Comparison of ENCODE assay signal across 8 mouse cellular contexts in the genomic region with DNA sequence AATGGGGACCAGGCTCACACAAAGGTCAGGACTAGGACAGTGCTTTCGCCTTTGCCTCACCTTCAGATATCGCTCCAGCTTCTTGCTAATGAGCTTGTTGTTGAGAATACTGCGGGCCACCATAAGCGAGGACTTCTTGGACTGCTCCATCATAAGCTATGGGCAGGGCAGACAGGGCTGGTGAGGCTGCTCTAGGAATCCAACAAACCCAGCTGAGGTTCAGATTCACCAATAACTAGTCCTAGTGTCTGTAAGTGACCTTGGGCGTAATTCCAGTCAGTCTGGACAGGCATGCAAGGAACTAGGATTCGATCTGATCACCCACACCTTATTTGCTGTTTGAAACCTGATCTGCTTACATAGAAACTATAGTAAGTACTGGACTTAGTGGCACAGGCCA. TPM values are rescaled to one million over a fixed set of nuclear protein-coding genes. Genes with fewer than 3 reads are reported as not detected.
DNase-seq lines count a peak whose midpoint lies in the region; ATAC-seq and TF ChIP-seq lines count a peak whose summit lies in the region.

No protein-coding gene starts in this region.

- no peak for TF ChIP-seq POLR2A in bone marrow macrophage, adult 2 months (IDR thresholded peaks at IDR 0.05; ENCODE audit: borderline replicate concordance, low read depth, low read length)

- no peak for ATAC-seq in heart, postnatal 0 days (ENCODE audit: insufficient read depth, low read depth)
- no peak for ATAC-seq in liver, embryonic 16.5 days (ENCODE audit: low read depth)

- H3K36me3 ChIP-seq in heart, postnatal 0 days (replicated peaks; ENCODE audit: control insufficient read depth, insufficient read depth, low read length), result peaks cover 45% of the 10 kb centered on the region
- H3K36me3 ChIP-seq in liver, embryonic 16.5 days (ENCODE audit: control insufficient read depth, insufficient read depth), result peaks cover 21% of the 10 kb centered on the region

- H3K4me2 ChIP-seq in heart, postnatal 0 days (ENCODE audit: low read depth, low read length), result peak overlapping the region; percentile 92
- H3K4me2 ChIP-seq in liver, embryonic 16.5 days (ENCODE audit: low read depth, low read length), result peak overlapping the region; percentile 96

- 11% methylated on average over 6 of the region's 6 CpGs for WGBS in heart, postnatal 0 days
- WGBS in liver, embryonic 16.5 days (ENCODE audit: insufficient replicate concordance), result 21% methylated on average over 6 of the region's 6 CpGs

- H3K27me3 ChIP-seq in heart, postnatal 0 days (ENCODE audit: control insufficient read depth, insufficient read depth, low read length), result no peaks in the 10 kb centered on the region
- H3K27me3 ChIP-seq in liver, embryonic 16.5 days (ENCODE audit: control insufficient read depth, insufficient read depth, low read depth, low read length), result no peaks in the 10 kb centered on the region

- TF ChIP-seq CTCF in bone marrow macrophage, adult 2 months (IDR thresholded peaks at IDR 0.05; ENCODE audit: low read depth, low read length), result no peak
- TF ChIP-seq CTCF in heart, postnatal 0 days (IDR thresholded peaks at IDR 0.05; ENCODE audit: low read depth), result no peak

- DNase-seq in kidney, adult 8-10 months, result peak; percentile 21 to 26
- DNase-seq in kidney, postnatal 25 days, result no peak
- no peak for DNase-seq in heart, postnatal 0 days (ENCODE audit: low spot score)
- no peak for DNase-seq in T-cell, adult 2 months (ENCODE audit: low spot score)
- no peak for DNase-seq in frontal cortex, postnatal 14 days (ENCODE audit: low spot score in 2 of 2)
- DNase-seq in ovary, postnatal 36 days (ENCODE audit: low spot score), result no peak

- peaks cover 8% of the 10 kb centered on the region for H3K4me1 ChIP-seq in bone marrow macrophage, adult 2 months (ENCODE audit: control insufficient read depth, insufficient read depth, low read length)
- peaks cover 20% of the 10 kb centered on the region for H3K4me1 ChIP-seq in heart, postnatal 0 days (ENCODE audit: control insufficient read depth, insufficient read depth)
- peaks cover 29% of the 10 kb centered on the region for H3K4me1 ChIP-seq in liver, embryonic 16.5 days (ENCODE audit: control insufficient read depth, low read depth, low read length)

- peak overlapping the region; percentile 68 for H3K9ac ChIP-seq in heart, postnatal 0 days (replicated peaks; ENCODE audit: low read depth, low read length)
- peak overlapping the region; percentile 88 for H3K9ac ChIP-seq in liver, embryonic 16.5 days (ENCODE audit: low read depth, low read length)

- H3K9me3 ChIP-seq in heart, postnatal 0 days (replicated peaks; ENCODE audit: control insufficient read depth, low read length), result no peaks in the 10 kb centered on the region
- no peaks in the 10 kb centered on the region for H3K9me3 ChIP-seq in liver, embryonic 16.5 days (replicated peaks; ENCODE audit: control insufficient read depth, low read length)

- peak overlapping the region; percentile 69 for H3K4me3 ChIP-seq in bone marrow macrophage, adult 2 months (ENCODE audit: insufficient read depth, low read length)
- peak overlapping the region; percentile 78 for H3K4me3 ChIP-seq in heart, postnatal 0 days (ENCODE audit: low read depth, low read length)
- peak overlapping the region; percentile 84 for H3K4me3 ChIP-seq in liver, embryonic 16.5 days (ENCODE audit: low read depth, low read length)

- peak overlapping the region; percentile 48 for H3K27ac ChIP-seq in bone marrow macrophage, adult 2 months (ENCODE audit: insufficient read depth, low read depth, low read length)
- H3K27ac ChIP-seq in heart, postnatal 0 days (ENCODE audit: low read depth), result peak overlapping the region; percentile 95
- H3K27ac ChIP-seq in liver, embryonic 16.5 days (ENCODE audit: low read length), result peak overlapping the region; percentile 95

- TF ChIP-seq EP300 in heart, postnatal 0 days (IDR thresholded peaks at IDR 0.05; ENCODE audit: low read depth), result no peak

RNA-seq across cellular contexts. Expression of a gene that starts 0.8 kb away (rescaled TPM):
- polyA plus RNA-seq in bone marrow macrophage, adult 2 months (2012; ENCODE audit: insufficient read depth, insufficient read length, missing spikeins), result 77.4 and 90.0 TPM in 2 replicates
- total RNA-seq in heart, postnatal 0 days (2014; rRNA removed; ENCODE audit: low replicate concordance), result 65.8 and 110 TPM in 2 replicates
- 31.0 and 40.2 TPM in 2 replicates for polyA plus RNA-seq in heart, postnatal 0 days (2015; fragmentation: Nextera tagmentation; extraction: Ambion mirVana)
- 29.7 and 31.2 TPM in 2 replicates for polyA plus RNA-seq in liver, embryonic 16.5 days (2015; fragmentation: Nextera tagmentation; extraction: Ambion mirVana)

RNA-seq across cellular contexts. Expression of a gene that starts 28.6 kb away (rescaled TPM):
- polyA plus RNA-seq in bone marrow macrophage, adult 2 months (2012; ENCODE audit: insufficient read depth, insufficient read length, missing spikeins), result 87.0 and 116 TPM in 2 replicates
- total RNA-seq in heart, postnatal 0 days (2014; rRNA removed; ENCODE audit: low replicate concordance), result 38.5 and 80.6 TPM in 2 replicates
- polyA plus RNA-seq in heart, postnatal 0 days (2015; fragmentation: Nextera tagmentation; extraction: Ambion mirVana), result 66.4 and 70.8 TPM in 2 replicates
- 37.9 and 42.2 TPM in 2 replicates for polyA plus RNA-seq in liver, embryonic 16.5 days (2015; fragmentation: Nextera tagmentation; extraction: Ambion mirVana)

RNA-seq across cellular contexts. Expression of a gene that starts 37.3 kb away (rescaled TPM):
- polyA plus RNA-seq in bone marrow macrophage, adult 2 months (2012; ENCODE audit: insufficient read depth, insufficient read length, missing spikeins), result 72.2 and 88.2 TPM in 2 replicates
- total RNA-seq in heart, postnatal 0 days (2014; rRNA removed; ENCODE audit: low replicate concordance), result 13.0 and 15.0 TPM in 2 replicates
- 26.8 and 28.1 TPM in 2 replicates for polyA plus RNA-seq in heart, postnatal 0 days (2015; fragmentation: Nextera tagmentation; extraction: Ambion mirVana)
- 28.3 and 36.0 TPM in 2 replicates for polyA plus RNA-seq in liver, embryonic 16.5 days (2015; fragmentation: Nextera tagmentation; extraction: Ambion mirVana)

Comparison
In these comparisons a context has a peak if more than half of its experiments do, and no peak if none do; other contexts are left out.
1. DNase-seq: peak in kidney, adult 8-10 months (2 of 2); none in kidney, postnatal 25 days (0 of 2), heart, postnatal 0 days (single experiment), T-cell, adult 2 months (single experiment), frontal cortex, postnatal 14 days (0 of 2) and ovary, postnatal 36 days (single experiment).
2. Peak in every context shown above with its lines, with median percentiles within 50 percentile points of each other: H3K27ac ChIP-seq and H3K4me3 ChIP-seq.